Mouse (Mus musculus) midbrain, embryonic 13.5 days (tissue): ENCODE measurements around the gene Rap1gap. TPM values are rescaled to one million over a fixed set of nuclear protein-coding genes. Genes with fewer than 3 reads are reported as not detected.

Experiments used
- ATAC-seq: fragments of 200-750 bp; cut with Nextera tagmentation; 2 replicates; pipeline ENCODE4 v1.8.0; 2017; ENCODE audit warnings: mild to moderate bottlenecking, moderate TSS enrichment, moderate library complexity
- H3K27ac ChIP-seq: fragments of 300-500 bp; sonication (generic); 2 replicates; pipeline ENCODE4 v1.5.1; 2015; ENCODE audit warnings: inconsistent platforms, mild to moderate bottlenecking, moderate library complexity
- H3K27me3 ChIP-seq: fragments of 300-500 bp; sonication (generic); 2 replicates; pipeline ENCODE4 v1.6.1; 2015; ENCODE audit warnings: mild to moderate bottlenecking, inconsistent platforms
- H3K36me3 ChIP-seq: fragments of 300-500 bp; sonication (generic); 2 replicates; pipeline ENCODE4 v1.6.1; 2015; ENCODE audit warnings: mild to moderate bottlenecking, inconsistent platforms
- H3K4me1 ChIP-seq: fragments of 300-500 bp; sonication (generic); replicated peaks from 2 replicates; pipeline ENCODE4 v1.6.1; 2015; ENCODE audit warnings: inconsistent platforms
- H3K4me2 ChIP-seq: fragments of 300-500 bp; sonication (generic); replicated peaks from 2 replicates; pipeline ENCODE4 v1.6.1; 2015; ENCODE audit warnings: moderate library complexity, mild to moderate bottlenecking, inconsistent platforms
- H3K4me3 ChIP-seq: fragments of 300-500 bp; sonication (generic); replicated peaks from 2 replicates; pipeline ENCODE4 v1.5.1; 2015; ENCODE audit warnings: mild to moderate bottlenecking, inconsistent platforms
- H3K9ac ChIP-seq: fragments of 300-500 bp; sonication (generic); replicated peaks from 2 replicates; pipeline ENCODE4 v1.6.1; 2015; ENCODE audit warnings: mild to moderate bottlenecking, inconsistent platforms
- H3K9me3 ChIP-seq: fragments of 300-500 bp; sonication (generic); 2 replicates; pipeline ENCODE4 v1.6.1; 2016; ENCODE audit warnings: mild to moderate bottlenecking, inconsistent platforms
- WGBS: fragments of 180-500 bp; shearing (Covaris S2); methylation state at CpG from one replicate; pipeline ENCODE4 v1.1.7; 2015; 5-methylcytosine and 5-hydroxymethylcytosine counted together
- polyA plus RNA-seq: library from polyadenylated mRNA; unstranded; fragments of >200 nt; fragmentation: Nextera tagmentation; extraction: Ambion mirVana; gene quantifications from 2 replicates; pipeline ENCODE4 v1.2.1, GENCODE M21; 2015

Rap1gap gene
- polyA plus RNA-seq, 1 experiment from 2014 or later = 30.4 TPM

- ATAC-seq = no peak
- Histone ChIP-seq H3K4me2 (no peak overlapping the region), H3K4me3 (no peak overlapping the region), H3K9ac (no peak overlapping the region), H3K36me3 (no peaks in the 10 kb centered on the region), H3K27ac (no peak overlapping the region), H3K9me3 (no peaks in the 10 kb centered on the region), H3K4me1 (peaks cover 30% of the 10 kb centered on the region), H3K27me3 (no peaks in the 10 kb centered on the region)
- 84% methylated on average over 7 of the region's 7 CpGs for WGBS
Measured at GRCm38 (mm10) chr4:137698076-137698985, 33.8 kb downstream of the Rap1gap start.

GRCm38 (mm10) chr4:137699264-137700211, 35.0 kb downstream of the Rap1gap start:
- WGBS = 50% methylated on average over 18 of the region's 21 CpGs
- Histone ChIP-seq H3K36me3 (no peaks in the 10 kb centered on the region), H3K27ac (no peak overlapping the region; the same call in 1 of the 2 replicates)

GRCm38 (mm10) chr4:137700960-137701359, 36.4 kb downstream of the Rap1gap start:
- no peak for ATAC-seq

More at GRCm38 (mm10) chr4:137699264-137700211, 35.0 kb downstream of the Rap1gap start:
- no peaks in the 10 kb centered on the region for H3K27me3 ChIP-seq
- ATAC-seq = no peak
- H3K4me3 ChIP-seq = no peak overlapping the region
- H3K9ac ChIP-seq = 0 out of 2 replicates have a peak overlapping the region, but pooled peaks have one; percentile 23
- no peak overlapping the region for H3K4me2 ChIP-seq
- H3K4me1 ChIP-seq = peaks cover 33% of the 10 kb centered on the region
- no peaks in the 10 kb centered on the region for H3K9me3 ChIP-seq

GRCm38 (mm10) chr4:137703077-137703476, 38.6 kb downstream of the Rap1gap start:
- Histone ChIP-seq H3K27ac (no peak overlapping the region), H3K4me2 (no peak overlapping the region), H3K4me3 (no peak overlapping the region), H3K9ac (no peak overlapping the region), H3K27me3 (peaks cover 1% of the 10 kb centered on the region; the same call in 1 of the 2 replicates), H3K9me3 (no peaks in the 10 kb centered on the region), H3K4me1 (peaks cover 45% of the 10 kb centered on the region), H3K36me3 (no peaks in the 10 kb centered on the region)
- no peak for ATAC-seq
- 91% methylated on average over 5 of the region's 5 CpGs for WGBS

More at GRCm38 (mm10) chr4:137700960-137701359, 36.4 kb downstream of the Rap1gap start:
- 76% methylated on average over 6 of the region's 6 CpGs for WGBS
- Histone ChIP-seq H3K36me3 (no peaks in the 10 kb centered on the region), H3K4me2 (no peak overlapping the region), H3K4me3 (no peak overlapping the region), H3K27me3 (no peaks in the 10 kb centered on the region), H3K9me3 (no peaks in the 10 kb centered on the region), H3K4me1 (peaks cover 34% of the 10 kb centered on the region), H3K27ac (no peak overlapping the region), H3K9ac (no peak overlapping the region)

- Histone ChIP-seq H3K9me3 (no peaks in the 10 kb centered on the region), H3K27ac (no peak overlapping the region), H3K36me3 (no peaks in the 10 kb centered on the region), H3K9ac (no peak overlapping the region), H3K4me1 (peaks cover 45% of the 10 kb centered on the region), H3K4me2 (no peak overlapping the region), H3K4me3 (no peak overlapping the region), H3K27me3 (peaks cover 3% of the 10 kb centered on the region; the same call in 1 of the 2 replicates)
- ATAC-seq = no peak
- WGBS = 50% methylated on average over 2 of the region's 2 CpGs
Measured at GRCm38 (mm10) chr4:137704561-137704960, 40.0 kb downstream of the Rap1gap start.

GRCm38 (mm10) chr4:137705379-137705778, 40.9 kb downstream of the Rap1gap start:
- H3K4me1 ChIP-seq = peaks cover 42% of the 10 kb centered on the region
- 77% methylated on average over 5 of the region's 5 CpGs for WGBS

GRCm38 (mm10) chr4:137706510-137706909, 42.0 kb downstream of the Rap1gap start:
- Histone ChIP-seq H3K36me3 (no peaks in the 10 kb centered on the region), H3K9ac (0 out of 2 replicates have a peak overlapping the region, but pooled peaks have one; percentile 82), H3K9me3 (no peaks in the 10 kb centered on the region), H3K4me1 (peaks cover 42% of the 10 kb centered on the region), H3K27ac (peak overlapping the region; percentile 44), H3K4me3 (no peak overlapping the region), H3K4me2 (peak overlapping the region; percentile 85), H3K27me3 (peaks cover 6% of the 10 kb centered on the region; the same call in 1 of the 2 replicates)
- WGBS = 71% methylated on average over 7 of the region's 7 CpGs
- ATAC-seq = peak; percentile 24; the same call in 1 of the 2 replicates

More at GRCm38 (mm10) chr4:137705379-137705778, 40.9 kb downstream of the Rap1gap start:
- Histone ChIP-seq H3K9ac (no peak overlapping the region), H3K9me3 (no peaks in the 10 kb centered on the region), H3K36me3 (no peaks in the 10 kb centered on the region), H3K27me3 (peaks cover 3% of the 10 kb centered on the region; the same call in 1 of the 2 replicates), H3K27ac (no peak overlapping the region), H3K4me2 (no peak overlapping the region), H3K4me3 (no peak overlapping the region)
- no peak for ATAC-seq

- Histone ChIP-seq H3K4me3 (peak overlapping the region; percentile 60), H3K4me1 (peaks cover 42% of the 10 kb centered on the region), H3K27me3 (peaks cover 6% of the 10 kb centered on the region; the same call in 1 of the 2 replicates), H3K4me2 (peak overlapping the region; percentile 85), H3K27ac (peak overlapping the region; percentile 51; the same call in 1 of the 2 replicates), H3K36me3 (0 out of 2 replicates have a peak, but pooled peaks cover under 1% of the 10 kb centered on the region), H3K9ac (peak overlapping the region; percentile 82), H3K9me3 (no peaks in the 10 kb centered on the region)
- ATAC-seq = peak; percentile 88
- WGBS = 3% methylated on average over 52 of the region's 52 CpGs
Measured at GRCm38 (mm10) chr4:137707216-137707990, 42.9 kb downstream of the Rap1gap start.

GRCm38 (mm10) chr4:137712963-137713362, 48.4 kb downstream of the Rap1gap start:
- 0 out of 2 replicates have a peak, but pooled peaks cover 4% of the 10 kb centered on the region for H3K36me3 ChIP-seq
- H3K4me2 ChIP-seq = no peak overlapping the region
- H3K4me3 ChIP-seq = no peak overlapping the region
- ATAC-seq = no peak
- 92% methylated on average over 13 of the region's 13 CpGs for WGBS
- peaks cover 10% of the 10 kb centered on the region; the same call in 1 of the 2 replicates for H3K27me3 ChIP-seq
- peaks cover 18% of the 10 kb centered on the region for H3K4me1 ChIP-seq
- no peak overlapping the region for H3K27ac ChIP-seq
- no peaks in the 10 kb centered on the region for H3K9me3 ChIP-seq
- no peak overlapping the region for H3K9ac ChIP-seq

GRCm38 (mm10) chr4:137714020-137714624, 49.6 kb downstream of the Rap1gap start:
- Histone ChIP-seq H3K4me2 (no peak overlapping the region), H3K4me3 (no peak overlapping the region), H3K4me1 (peaks cover 18% of the 10 kb centered on the region), H3K9ac (no peak overlapping the region), H3K36me3 (0 out of 2 replicates have a peak, but pooled peaks cover 4% of the 10 kb centered on the region), H3K27me3 (peaks cover 10% of the 10 kb centered on the region; the same call in 1 of the 2 replicates), H3K9me3 (no peaks in the 10 kb centered on the region), H3K27ac (no peak overlapping the region)
- WGBS = 53% methylated on average over 8 of the region's 8 CpGs
- no peak for ATAC-seq
